Mouse (Mus musculus) kidney, adult 10 weeks (tissue): ENCODE measurements around the gene Arhgdia. TPM values are rescaled to one million over a fixed set of nuclear protein-coding genes. Genes with fewer than 3 reads are reported as not detected.

Experiments
- polyA plus RNA-seq: library from polyadenylated mRNA; stranded (reverse); fragments of 350-450 nt; fragmentation: Illumina TruSeq; extraction: RNeasy Lipid Tissue Mini Kit (QIAGEN cat#74804); gene quantifications from one replicate; pipeline ENCODE4 v1.2.3, GENCODE M21; 2014; ENCODE audit warnings: low read depth, low replicate concordance

Gene Arhgdia
- 20.6 TPM for polyA plus RNA-seq

GRCm38 (mm10) chr11:120581490-120582267, at the start of gene Arhgdia:
Arhgdia (minus strand) TSS chr11:120581624.

DNA sequence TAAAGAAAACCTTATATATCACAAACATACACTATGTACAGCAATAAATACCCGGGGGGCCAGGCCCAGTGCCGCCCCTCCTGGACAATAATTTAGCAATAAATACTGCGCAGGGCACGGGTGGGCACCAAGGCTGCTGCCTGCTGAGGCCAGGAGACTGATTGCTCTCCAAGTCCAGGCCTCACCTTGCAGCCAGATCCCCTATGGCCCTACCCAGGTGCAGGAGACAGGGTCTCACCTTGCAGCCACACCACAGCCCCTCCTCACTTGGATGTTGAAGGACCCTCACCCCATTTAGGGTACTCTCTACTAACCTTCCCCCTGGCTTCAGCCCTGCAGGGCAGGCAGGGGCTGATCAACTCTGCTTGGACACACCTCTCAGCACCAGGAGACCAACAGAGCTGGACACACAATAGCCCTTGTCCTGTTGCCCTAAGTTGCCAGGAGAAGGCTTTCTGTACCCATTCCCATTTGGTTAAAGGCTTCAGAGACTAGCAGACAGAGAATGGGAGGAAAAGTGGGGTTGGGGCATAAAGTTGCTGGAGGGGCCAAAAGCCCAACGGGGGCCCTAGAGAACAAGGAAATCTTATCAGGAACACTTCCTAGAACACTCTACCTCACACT, 43.8 kb upstream of the Arhgdia start, which contains the start of gene Sirt7:
Gene Sirt7 (minus strand): TSS at position 89 of the 624 bp plus-strand sequence.

GRCm38 (mm10) chr11:120617519-120618112, 36.2 kb upstream of the Arhgdia start, which contains the start of gene Pcyt2:
Pcyt2 (minus strand) TSS chr11:120617936.

DNA sequence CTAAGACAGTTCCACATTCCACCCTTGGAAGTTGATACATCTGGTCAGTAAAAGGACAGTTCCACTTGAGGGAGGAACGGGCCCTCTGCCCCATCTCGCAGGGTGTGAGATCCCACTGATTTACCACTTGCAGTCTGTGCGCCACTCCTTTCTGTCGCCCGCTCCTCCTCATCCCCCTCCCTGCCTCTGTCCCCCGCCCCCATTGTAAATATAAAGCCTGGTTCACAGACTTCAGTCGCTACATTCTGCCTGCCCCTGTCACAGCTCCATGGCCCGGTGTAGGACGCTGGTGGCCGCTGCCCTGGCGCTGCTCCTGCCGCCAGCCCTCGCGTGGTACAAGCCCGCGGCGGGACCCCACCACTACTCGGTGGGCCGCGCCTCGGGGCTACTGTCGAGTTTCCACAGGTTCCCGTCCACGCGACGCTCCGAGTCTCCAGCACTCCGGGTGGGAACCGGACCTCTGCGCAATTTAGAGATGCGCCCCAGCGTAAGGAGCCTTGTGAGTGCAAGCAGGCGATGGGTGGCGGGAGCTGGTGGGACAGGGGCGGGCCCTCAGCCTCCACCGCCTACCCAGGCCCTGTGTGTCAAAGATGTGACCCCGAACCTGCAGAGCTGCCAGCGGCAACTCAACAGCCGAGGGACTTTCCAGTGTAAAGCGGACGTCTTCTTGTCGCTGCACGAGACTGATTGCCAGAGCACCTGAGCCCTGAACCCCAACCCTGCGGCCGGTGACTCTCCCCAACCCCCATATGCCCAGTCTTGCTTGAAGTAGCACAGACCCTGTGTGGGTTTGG, 27.0 kb upstream of the Arhgdia start, which contains the start of gene Npb:
Gene Npb (plus strand): TSS at position 237 of the 794 bp plus-strand sequence.

DNA sequence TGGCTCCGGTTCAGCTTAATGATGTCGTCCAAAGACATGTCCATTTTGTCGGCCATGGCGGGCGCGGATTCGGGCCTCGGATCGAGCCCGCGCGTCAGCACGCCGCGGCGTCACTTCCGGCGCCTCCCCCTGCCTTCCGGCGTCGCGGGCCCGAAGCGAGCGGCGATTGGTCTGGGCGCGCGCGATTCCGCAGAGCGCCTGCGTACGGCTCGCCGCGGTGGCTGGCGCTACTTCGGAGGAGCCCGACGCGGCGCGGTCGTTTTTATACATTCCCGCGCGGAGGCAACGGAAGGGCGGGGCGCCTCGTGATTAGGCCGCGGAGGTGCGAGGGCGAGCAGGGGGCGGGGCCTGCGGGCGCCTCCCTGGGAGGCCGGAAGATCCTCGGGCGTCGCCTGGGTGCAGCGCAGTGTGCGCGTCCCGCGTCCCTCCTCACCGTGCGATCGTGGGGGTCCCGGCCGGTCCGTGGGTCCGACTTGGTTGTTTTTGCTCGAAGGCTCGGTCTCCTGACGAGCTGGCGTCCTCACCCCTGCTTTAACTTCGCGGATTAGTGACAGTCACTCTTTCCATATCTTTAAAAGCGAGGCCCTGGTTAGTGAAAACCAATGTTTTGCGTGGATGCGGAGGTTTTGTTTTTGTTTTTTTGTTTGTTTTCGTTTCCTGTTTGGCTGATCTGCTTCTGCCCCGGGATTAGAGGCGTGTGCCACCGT, 17.0 kb upstream of the Arhgdia start, which contains the start of the genes Alyref and Anapc11:
Gene Alyref (minus strand): TSS at position 83 of the 707 bp plus-strand sequence.
Gene Anapc11 (plus strand): TSS at position 139 of the 707 bp plus-strand sequence.

GRCm38 (mm10) chr11:120572752-120573584, 8.5 kb downstream of the Arhgdia start, which contains the start of gene P4hb:
P4hb (minus strand) TSS chr11:120573253.

GRCm38 (mm10) chr11:120550810-120551440, 30.5 kb downstream of the Arhgdia start, which contains the start of gene Ppp1r27:
Ppp1r27 (minus strand) TSS chr11:120551132.

GRCm38 (mm10) chr11:120549168-120549945, 32.1 kb downstream of the Arhgdia start, which contains the start of gene Mcrip1:
Mcrip1 (minus strand) TSS chr11:120549727.

GRCm38 (mm10) chr11:120530085-120530964, 51.1 kb downstream of the Arhgdia start, which contains the start of gene Gcgr:
Gcgr (plus strand) TSS chr11:120530699.

Other genes starting within 250 kb of the Arhgdia start
- gene Actg1, start 233.1 kb downstream of the Arhgdia start, polyA plus RNA-seq = 656 TPM
- not detected for gene Fscn2, start 220.1 kb downstream of the Arhgdia start, polyA plus RNA-seq
- not detected for gene Faap100, start 202.9 kb downstream of the Arhgdia start, polyA plus RNA-seq
- 13.1 TPM for gene Nploc4, start 143.9 kb downstream of the Arhgdia start, polyA plus RNA-seq
- not detected for gene Tspan10, start 139.0 kb downstream of the Arhgdia start, polyA plus RNA-seq
- not detected for gene Pde6g, start 128.1 kb downstream of the Arhgdia start, polyA plus RNA-seq
- not detected for gene Oxld1, start 123.6 kb downstream of the Arhgdia start, polyA plus RNA-seq
- 12.8 TPM for gene Ccdc137, start 123.5 kb downstream of the Arhgdia start, polyA plus RNA-seq
- 9.9 TPM for gene Arl16, start 114.0 kb downstream of the Arhgdia start, polyA plus RNA-seq
- gene Mrpl12, start 97.0 kb downstream of the Arhgdia start, polyA plus RNA-seq = 6.1 TPM
- gene Slc25a10, start 89.8 kb downstream of the Arhgdia start, polyA plus RNA-seq = 2.5 TPM
- gene Gcgr, start 50.9 kb downstream of the Arhgdia start, polyA plus RNA-seq = 2.3 TPM
- gene Mcrip1, start 31.9 kb downstream of the Arhgdia start, polyA plus RNA-seq = 0.89 TPM
- gene Ppp1r27, start 30.5 kb downstream of the Arhgdia start, polyA plus RNA-seq = not detected
- 238 TPM for gene P4hb, start 8.4 kb downstream of the Arhgdia start, polyA plus RNA-seq
- gene Alyref, start 16.7 kb upstream of the Arhgdia start, polyA plus RNA-seq = 11.9 TPM
- gene Anapc11, start 16.8 kb upstream of the Arhgdia start, polyA plus RNA-seq = 7.1 TPM
- not detected for gene Npb, start 26.9 kb upstream of the Arhgdia start, polyA plus RNA-seq
- gene Pcyt2, start 36.3 kb upstream of the Arhgdia start, polyA plus RNA-seq = 15.0 TPM
- 3.0 TPM for gene Sirt7, start 43.6 kb upstream of the Arhgdia start, polyA plus RNA-seq
- 11.3 TPM for gene Mafg, start 52.0 kb upstream of the Arhgdia start, polyA plus RNA-seq
- 0.32 TPM for gene Pycr1, start 62.1 kb upstream of the Arhgdia start, polyA plus RNA-seq
- not detected for gene Myadml2, start 66.5 kb upstream of the Arhgdia start, polyA plus RNA-seq
- gene Notum, start 79.6 kb upstream of the Arhgdia start, polyA plus RNA-seq = not detected
- 1.6 TPM for gene Aspscr1, start 91.3 kb upstream of the Arhgdia start, polyA plus RNA-seq
- gene Cenpx, start 132.1 kb upstream of the Arhgdia start, polyA plus RNA-seq = 0.97 TPM
- 0.24 TPM for gene Lrrc45, start 132.3 kb upstream of the Arhgdia start, polyA plus RNA-seq
- gene Rac3, start 139.8 kb upstream of the Arhgdia start, polyA plus RNA-seq = not detected
- gene Dcxr, start 145.7 kb upstream of the Arhgdia start, polyA plus RNA-seq = 1.3 TPM
- gene Cbr2, start 150.5 kb upstream of the Arhgdia start, polyA plus RNA-seq = not detected
- gene Hmga1b, start 181.2 kb upstream of the Arhgdia start, polyA plus RNA-seq = not detected
- gene Rfng, start 202.6 kb upstream of the Arhgdia start, polyA plus RNA-seq = not detected
- gene Gps1, start 202.6 kb upstream of the Arhgdia start, polyA plus RNA-seq = 17.3 TPM
- 7.1 TPM for gene Dus1l, start 214.8 kb upstream of the Arhgdia start, polyA plus RNA-seq
- gene Fasn, start 242.9 kb upstream of the Arhgdia start, polyA plus RNA-seq = 0.44 TPM